Mouse (Mus musculus) liver, postnatal 0 days (tissue): Measurements from ENCODE around the gene Tespa1. TPM values are rescaled to one million over a fixed set of nuclear protein-coding genes. Genes with fewer than 3 reads are reported as not detected.

Source experiments
- ATAC-seq: fragments of 200-750 bp; cut with Nextera tagmentation; 2 replicates; pipeline ENCODE4 v1.8.0; 2017; ENCODE audit warnings: mild to moderate bottlenecking, moderate library complexity
- DNase-seq: peaks from one replicate; pipeline ENCODE4 v3.0.0-alpha.2; 2016
- H3K27ac ChIP-seq: fragments of 300-500 bp; sonication (generic); 2 replicates; pipeline ENCODE4 v1.5.1; 2014; ENCODE audit warnings: antibody characterized with exemption, moderate library complexity, mild to moderate bottlenecking, low read depth
- H3K27me3 ChIP-seq: fragments of 300-500 bp; sonication (generic); 2 replicates; pipeline ENCODE4 v1.6.1; 2014; ENCODE audit warnings: low read length, control low read depth, mixed read lengths; ENCODE audit not compliant: insufficient read depth
- H3K36me3 ChIP-seq: fragments of 300-500 bp; sonication (generic); replicated peaks from 2 replicates; pipeline ENCODE4 v1.6.1; 2014; ENCODE audit warnings: mild to moderate bottlenecking, control low read depth, low read length, moderate library complexity, mixed read lengths; ENCODE audit not compliant: insufficient read depth
- H3K4me1 ChIP-seq: fragments of 300-500 bp; sonication (generic); 2 replicates; pipeline ENCODE4 v1.6.1; 2014; ENCODE audit warnings: antibody characterized with exemption, mild to moderate bottlenecking, control low read depth; ENCODE audit not compliant: insufficient read depth
- H3K4me2 ChIP-seq: fragments of 300-500 bp; sonication (generic); 2 replicates; pipeline ENCODE4 v1.6.1; 2014; ENCODE audit warnings: low read depth, mild to moderate bottlenecking, low read length, moderate library complexity, mixed read lengths
- H3K4me3 ChIP-seq: fragments of 300-500 bp; sonication (generic); 2 replicates; pipeline ENCODE4 v1.5.1; 2014; ENCODE audit warnings: low read depth, low read length
- H3K9ac ChIP-seq: fragments of 300-500 bp; sonication (generic); replicated peaks from 2 replicates; pipeline ENCODE4 v1.6.1; 2014; ENCODE audit warnings: mild to moderate bottlenecking, moderate library complexity
- H3K9me3 ChIP-seq: fragments of 300-500 bp; sonication (generic); 2 replicates; pipeline ENCODE4 v1.6.1; 2016; ENCODE audit warnings: mild to moderate bottlenecking, control low read depth, low read length, mixed read lengths
- CTCF ChIP-seq: sonication (generic); IDR thresholded peaks from 2 replicates; pipeline ENCODE4 v1.5.1; 2016; ENCODE audit warnings: antibody characterized with exemption, low read depth
- EP300 ChIP-seq: IDR thresholded peaks from 2 replicates; pipeline ENCODE4 v1.6.1; 2016; ENCODE audit warnings: antibody characterized with exemption, low read depth, mild to moderate bottlenecking
- WGBS: fragments of 180-500 bp; shearing (Covaris S2); extraction: QIAGEN DNeasy Blood & Tissue Kit; methylation state at CpG from one replicate; pipeline ENCODE4 v1.1.7; 2014; ENCODE audit not compliant: insufficient replicate concordance; 5-methylcytosine and 5-hydroxymethylcytosine counted together
- polyA plus RNA-seq: library from polyadenylated mRNA; unstranded; fragments of >200 nt; fragmentation: Nextera tagmentation; extraction: Ambion mirVana; gene quantifications from 2 replicates; pipeline ENCODE4 v1.2.1, GENCODE M21; 2015

Tespa1 gene
- 1.2 and 1.5 TPM in 2 replicates for polyA plus RNA-seq

DNA sequence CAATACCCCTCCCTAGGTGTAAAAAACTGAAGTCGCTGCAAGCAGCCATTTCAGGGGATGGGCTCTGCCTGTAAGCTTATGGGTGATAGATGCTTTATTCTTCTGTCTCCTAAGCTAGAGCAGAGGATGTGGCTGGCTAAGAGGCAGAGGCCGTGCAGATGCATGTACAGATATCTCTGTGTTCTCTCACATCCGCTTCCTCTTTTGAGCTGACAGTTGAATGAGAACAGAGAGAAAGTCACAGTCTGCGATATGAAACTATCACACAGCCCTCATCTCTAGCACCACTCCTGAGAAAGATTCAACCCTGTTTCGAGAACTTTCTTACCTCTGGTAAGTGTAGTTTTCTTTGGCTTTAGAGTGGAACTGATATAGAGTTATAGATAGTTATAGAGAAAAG is at the start of gene Tespa1:
Gene Tespa1, plus strand, starts transcription at position 234 of the 400 bp plus-strand sequence.
- H3K4me1 ChIP-seq: no peaks in the 10 kb centered on the region
- H3K4me2 ChIP-seq: no peak within 1 kb of the TSS
- no peaks in the 10 kb centered on the region for H3K9me3 ChIP-seq
- ATAC-seq: peak; percentile 77
- no peak within 1 kb of the TSS for H3K4me3 ChIP-seq
- peak; percentile 18 for DNase-seq
- TF ChIP-seq CTCF (no peak), EP300 (no peak)
- no peak within 1 kb of the TSS for H3K9ac ChIP-seq
- no peaks in the 10 kb centered on the region for H3K27me3 ChIP-seq
- peak within 1 kb of the TSS; percentile 30; the same call in 1 of the 2 replicates for H3K27ac ChIP-seq
- WGBS: 29% methylated on average over 5 of the region's 5 CpGs
- H3K36me3 ChIP-seq: no peaks in the 10 kb centered on the region

DNA sequence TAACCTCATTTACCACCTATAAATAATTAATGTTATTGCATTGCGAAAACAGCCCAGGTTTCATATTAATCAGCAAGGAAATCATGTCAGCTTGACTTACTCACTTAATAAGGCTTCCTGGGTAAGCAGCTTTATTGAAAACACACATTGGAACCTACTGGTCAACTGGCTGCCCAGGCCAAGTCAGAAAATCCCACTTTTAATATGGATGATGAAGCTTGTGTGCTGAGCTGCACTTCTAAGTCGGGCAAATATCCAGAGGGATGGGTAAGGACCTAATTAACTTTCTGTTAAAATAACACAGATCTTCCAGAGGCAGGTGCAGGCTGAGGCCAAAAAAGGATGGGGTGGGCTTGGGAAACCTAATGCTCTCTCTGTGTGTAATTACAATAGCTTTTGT is 46.9 kb upstream of the Tespa1 start:
- DNase-seq (no peak), ATAC-seq (no peak)
- WGBS: 60% methylated on average over 2 of the region's 2 CpGs
- no peak overlapping the region for H3K27ac ChIP-seq
- no peaks in the 10 kb centered on the region for H3K4me1 ChIP-seq
- no peaks in the 10 kb centered on the region for H3K9me3 ChIP-seq
- no peak for TF ChIP-seq EP300
- no peak for TF ChIP-seq CTCF
- no peak overlapping the region for H3K9ac ChIP-seq
- no peaks in the 10 kb centered on the region for H3K36me3 ChIP-seq
- no peak overlapping the region for H3K4me3 ChIP-seq
- H3K27me3 ChIP-seq: no peaks in the 10 kb centered on the region
- no peak overlapping the region for H3K4me2 ChIP-seq

DNA sequence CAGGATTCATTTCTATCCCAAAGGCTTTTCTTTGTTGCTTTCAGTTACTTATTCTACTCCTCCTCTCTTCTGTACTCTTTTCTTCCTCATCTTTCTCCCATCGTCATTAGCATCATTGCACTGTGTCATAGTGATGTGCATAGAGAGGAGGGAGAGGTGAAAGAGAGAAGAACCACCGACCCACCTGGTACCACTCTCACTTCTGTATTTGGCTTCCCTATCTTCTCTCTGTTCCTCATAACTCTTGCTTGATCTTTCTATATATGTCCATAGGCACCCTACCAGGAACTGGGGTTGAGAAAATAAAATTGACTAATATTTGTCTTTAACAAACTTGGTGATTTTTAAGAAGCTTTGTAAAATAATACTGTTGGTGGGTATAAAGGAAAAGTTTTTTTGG is 46.2 kb upstream of the Tespa1 start:
- H3K4me2 ChIP-seq: no peak overlapping the region
- no peaks in the 10 kb centered on the region for H3K27me3 ChIP-seq
- ATAC-seq (no peak), DNase-seq (no peak)
- no peaks in the 10 kb centered on the region for H3K36me3 ChIP-seq
- no peak overlapping the region for H3K27ac ChIP-seq
- no peak overlapping the region for H3K4me3 ChIP-seq
- 64% methylated on average over 2 of the region's 2 CpGs for WGBS
- no peaks in the 10 kb centered on the region for H3K9me3 ChIP-seq
- no peak overlapping the region for H3K9ac ChIP-seq
- TF ChIP-seq CTCF (no peak), EP300 (no peak)
- H3K4me1 ChIP-seq: no peaks in the 10 kb centered on the region

DNA sequence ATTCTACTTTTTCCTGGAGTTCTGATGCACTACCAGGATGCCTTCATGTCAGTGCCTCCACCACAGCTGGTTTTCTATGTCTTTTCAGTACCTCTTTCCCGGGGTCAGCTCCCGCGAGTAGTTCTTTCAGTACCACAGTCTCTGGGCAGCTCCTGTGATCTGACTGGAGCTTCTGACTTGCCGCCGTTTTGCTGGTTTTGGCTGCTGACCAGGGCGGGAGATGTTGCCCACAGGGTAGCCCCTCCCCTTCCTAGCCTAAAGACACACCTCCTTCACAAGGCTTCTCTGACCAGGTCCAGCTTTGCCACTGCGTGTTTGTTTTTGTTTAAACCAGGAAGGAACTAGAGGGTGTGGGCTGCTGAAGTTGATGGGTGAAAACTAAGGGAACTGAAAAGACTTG is 42.6 kb upstream of the Tespa1 start, which contains the start of gene Neurod4:
Gene Neurod4, minus strand, starts transcription at position 175 of the 400 bp plus-strand sequence.
- no peaks in the 10 kb centered on the region for H3K36me3 ChIP-seq
- DNase-seq (peak; percentile 27), ATAC-seq (peak; percentile 45)
- no peak within 1 kb of the TSS for H3K4me3 ChIP-seq
- H3K4me2 ChIP-seq: no peak within 1 kb of the TSS
- no peaks in the 10 kb centered on the region for H3K9me3 ChIP-seq
- no peaks in the 10 kb centered on the region for H3K4me1 ChIP-seq
- WGBS: 1% methylated on average over 7 of the region's 7 CpGs
- no peak for TF ChIP-seq EP300
- TF ChIP-seq CTCF: no peak
- H3K27me3 ChIP-seq: no peaks in the 10 kb centered on the region
- no peak within 1 kb of the TSS for H3K27ac ChIP-seq
- no peak within 1 kb of the TSS for H3K9ac ChIP-seq

DNA sequence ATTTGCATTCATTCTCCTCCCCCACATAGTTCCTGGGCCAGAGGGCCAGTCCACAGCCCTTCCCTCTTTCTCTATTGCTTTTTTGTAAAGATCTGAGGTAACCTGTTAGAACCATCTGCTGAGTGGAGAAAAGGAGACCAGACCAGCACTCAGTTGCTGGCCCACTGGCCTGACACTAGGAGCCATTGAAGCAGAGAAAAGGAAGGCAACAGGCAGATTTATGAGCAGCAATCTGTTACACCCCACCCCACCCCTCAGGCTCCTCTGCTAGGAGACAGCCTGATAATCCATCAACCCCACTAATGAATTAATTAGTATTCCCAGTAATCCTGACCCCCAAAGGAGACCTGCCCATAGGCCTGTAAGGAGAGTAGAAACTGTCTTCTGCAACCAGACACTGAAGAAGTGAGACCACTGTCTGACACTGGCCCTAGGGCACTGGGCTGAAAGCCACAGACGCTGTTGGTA is 40.7 kb upstream of the Tespa1 start:
- Histone ChIP-seq H3K4me1 (no peaks in the 10 kb centered on the region), H3K4me2 (no peak overlapping the region), H3K27me3 (no peaks in the 10 kb centered on the region), H3K4me3 (no peak overlapping the region), H3K9me3 (no peaks in the 10 kb centered on the region), H3K36me3 (no peaks in the 10 kb centered on the region), H3K27ac (no peak overlapping the region), H3K9ac (no peak overlapping the region)
- WGBS: 25% methylated on average over 1 of the region's 1 CpGs
- no peak for ATAC-seq
- TF ChIP-seq EP300 (no peak), CTCF (no peak)
- DNase-seq: no peak

DNA sequence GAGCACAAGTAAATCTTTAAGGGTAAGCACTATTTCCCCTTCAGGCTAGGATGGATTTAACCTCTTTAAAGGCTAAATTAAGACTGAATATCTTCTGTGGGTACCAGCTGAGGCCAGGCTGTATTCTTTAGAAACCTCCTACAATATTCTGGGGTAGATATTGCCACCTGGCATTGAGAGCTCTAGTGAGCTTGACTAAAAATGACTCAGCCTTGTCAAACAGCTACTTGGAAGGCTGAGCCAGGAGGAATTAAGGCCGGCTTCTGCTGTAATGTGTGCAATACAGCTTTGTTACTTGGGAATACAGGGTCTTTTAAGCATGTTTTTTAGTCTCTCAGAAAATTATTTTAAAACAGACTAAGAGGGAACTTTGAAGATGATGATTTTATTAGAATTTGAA is 35.5 kb upstream of the Tespa1 start:
- no peaks in the 10 kb centered on the region for H3K27me3 ChIP-seq
- no peak overlapping the region for H3K27ac ChIP-seq
- H3K9me3 ChIP-seq: no peaks in the 10 kb centered on the region
- H3K9ac ChIP-seq: no peak overlapping the region
- no peak for DNase-seq
- TF ChIP-seq CTCF (no peak), EP300 (no peak)
- H3K36me3 ChIP-seq: no peaks in the 10 kb centered on the region
- no peak for ATAC-seq
- no peaks in the 10 kb centered on the region for H3K4me1 ChIP-seq
- WGBS: 55% methylated on average over 1 of the region's 1 CpGs
- no peak overlapping the region for H3K4me3 ChIP-seq
- no peak overlapping the region for H3K4me2 ChIP-seq

DNA sequence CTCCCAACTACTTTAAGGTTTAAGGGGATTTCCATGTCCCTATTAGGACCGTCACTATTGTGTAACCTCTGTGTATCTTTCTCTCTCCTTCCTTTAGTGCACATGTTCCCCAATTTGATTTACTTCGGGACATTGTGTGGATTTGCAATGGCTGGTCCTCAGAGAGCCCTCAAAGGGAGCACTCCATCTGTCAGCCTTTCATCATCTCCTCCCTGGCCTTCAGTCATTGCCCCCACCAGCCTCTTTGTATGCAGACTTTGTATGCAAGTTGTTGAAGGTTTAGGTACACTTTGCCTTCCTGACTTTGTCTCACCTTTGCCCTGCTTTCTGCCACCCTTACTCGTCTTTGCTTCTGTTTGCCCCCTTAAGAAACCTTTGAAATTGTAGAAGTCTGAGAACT is 34.7 kb upstream of the Tespa1 start:
- 52% methylated on average over 3 of the region's 3 CpGs for WGBS
- H3K4me2 ChIP-seq: no peak overlapping the region
- no peaks in the 10 kb centered on the region for H3K9me3 ChIP-seq
- no peak overlapping the region for H3K9ac ChIP-seq
- H3K27me3 ChIP-seq: no peaks in the 10 kb centered on the region
- no peak overlapping the region for H3K27ac ChIP-seq
- no peaks in the 10 kb centered on the region for H3K4me1 ChIP-seq
- no peaks in the 10 kb centered on the region for H3K36me3 ChIP-seq
- H3K4me3 ChIP-seq: no peak overlapping the region
- ATAC-seq (no peak), DNase-seq (no peak)
- TF ChIP-seq EP300 (no peak), CTCF (no peak)
